Mouse (Mus musculus): ENCODE measurements around the gene Fyn. TPM values are rescaled to one million over a fixed set of nuclear protein-coding genes. Genes with fewer than 3 reads are reported as not detected.

Fyn gene
- polyA plus RNA-seq, 1 experiment from 2014 or later, result 85.0 TPM

DNA sequence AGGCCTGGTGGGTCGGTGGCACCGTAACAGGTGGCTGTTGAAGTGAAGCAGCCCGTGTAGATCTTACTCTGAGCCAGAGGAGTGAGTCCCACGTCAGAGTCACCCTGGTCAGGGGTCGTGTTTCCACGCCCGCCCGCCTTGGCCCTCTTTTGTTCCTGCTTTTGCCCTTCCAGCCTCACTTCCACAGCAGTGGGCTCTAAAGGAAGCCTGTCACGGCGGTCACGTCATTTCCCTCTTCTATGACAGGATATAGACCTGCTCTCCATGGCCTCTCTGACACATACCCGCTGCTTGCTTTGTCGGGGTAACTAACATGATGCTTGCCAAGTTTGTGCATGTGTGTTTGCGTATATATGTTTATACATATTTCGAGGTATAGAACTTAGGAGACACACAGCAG is 17.5 kb downstream of the Fyn start:
- H3K9ac ChIP-seq (ENCODE audit: low read length), result no peak overlapping the region
- H3K27ac ChIP-seq (ENCODE audit: low read depth, low read length), result 0 out of 2 replicates have a peak overlapping the region, but pooled peaks have one; percentile 2
- no peak overlapping the region for H3K4me3 ChIP-seq (ENCODE audit: low read depth, low read length)
- H3K4me2 ChIP-seq (ENCODE audit: low read length), result no peak overlapping the region
- DNase-seq (ENCODE audit: low spot score) (no peak), ATAC-seq (no peak)
- no peaks in the 10 kb centered on the region for H3K27me3 ChIP-seq (replicated peaks; ENCODE audit: control insufficient read depth, insufficient read depth, low read length)
- H3K9me3 ChIP-seq (replicated peaks; ENCODE audit: control insufficient read depth, low read length), result no peaks in the 10 kb centered on the region
- H3K36me3 ChIP-seq (ENCODE audit: control insufficient read depth, insufficient read depth, low read length), result peaks cover 4% of the 10 kb centered on the region; the same call in 1 of the 2 replicates
- peaks cover 23% of the 10 kb centered on the region for H3K4me1 ChIP-seq (ENCODE audit: control insufficient read depth, insufficient read depth, low read length)
- 59% methylated on average over 15 of the region's 15 CpGs for WGBS

- ATAC-seq (no peak; the same call in 1 of the 2 replicates), DNase-seq (ENCODE audit: low spot score) (peak; percentile 49)
- no peak overlapping the region for H3K4me3 ChIP-seq (ENCODE audit: low read depth, low read length)
- whole genome bisulfite sequencing, result 61% methylated on average over 5 of the region's 5 CpGs
- no peaks in the 10 kb centered on the region for H3K27me3 ChIP-seq (replicated peaks; ENCODE audit: control insufficient read depth, insufficient read depth, low read length)
- H3K4me1 ChIP-seq (ENCODE audit: control insufficient read depth, insufficient read depth, low read length), result peaks cover 23% of the 10 kb centered on the region
- no peak overlapping the region for H3K9ac ChIP-seq (ENCODE audit: low read length)
- H3K9me3 ChIP-seq (replicated peaks; ENCODE audit: control insufficient read depth, low read length), result no peaks in the 10 kb centered on the region
- no peak overlapping the region for H3K4me2 ChIP-seq (ENCODE audit: low read length)
- H3K36me3 ChIP-seq (ENCODE audit: control insufficient read depth, insufficient read depth, low read length), result peaks cover 9% of the 10 kb centered on the region; the same call in 1 of the 2 replicates
- no peak overlapping the region for H3K27ac ChIP-seq (ENCODE audit: low read depth, low read length)
Observed at GRCm38 (mm10) chr10:39387024-39387423, 18.4 kb downstream of the Fyn start.

DNA sequence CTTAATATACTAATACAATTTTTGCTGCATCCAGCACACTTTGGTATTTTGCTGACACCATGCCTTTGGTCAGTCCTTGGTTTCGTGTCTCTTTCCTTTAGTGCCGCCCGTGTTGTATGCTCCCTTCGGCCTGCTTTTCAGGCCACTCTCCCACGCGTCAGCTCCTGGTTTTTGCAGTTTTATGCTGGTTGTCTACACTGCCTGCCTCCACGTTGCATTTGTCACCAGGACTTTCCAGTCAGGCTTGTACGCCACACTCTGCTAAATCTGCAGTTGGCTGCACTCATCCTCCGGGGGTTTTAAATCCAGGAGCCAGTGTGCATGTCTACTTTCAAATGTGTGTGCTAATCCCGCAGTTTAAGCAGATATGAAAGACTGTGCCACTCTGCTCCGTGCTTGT is 18.9 kb downstream of the Fyn start:
- no peak for ATAC-seq
- Histone ChIP-seq H3K36me3 (ENCODE audit: control insufficient read depth, insufficient read depth, low read length) (peaks cover 9% of the 10 kb centered on the region; the same call in 1 of the 2 replicates), H3K4me1 (ENCODE audit: control insufficient read depth, insufficient read depth, low read length) (peaks cover 23% of the 10 kb centered on the region), H3K4me2 (ENCODE audit: low read length) (no peak overlapping the region), H3K9ac (ENCODE audit: low read length) (no peak overlapping the region), H3K27ac (ENCODE audit: low read depth, low read length) (0 out of 2 replicates have a peak overlapping the region, but pooled peaks have one; percentile 21), H3K4me3 (ENCODE audit: low read depth, low read length) (no peak overlapping the region), H3K27me3 (replicated peaks; ENCODE audit: control insufficient read depth, insufficient read depth, low read length) (no peaks in the 10 kb centered on the region), H3K9me3 (replicated peaks; ENCODE audit: control insufficient read depth, low read length) (no peaks in the 10 kb centered on the region)
- DNase-seq (ENCODE audit: low spot score), result no peak
- 88% methylated on average over 11 of the region's 11 CpGs for WGBS

DNA sequence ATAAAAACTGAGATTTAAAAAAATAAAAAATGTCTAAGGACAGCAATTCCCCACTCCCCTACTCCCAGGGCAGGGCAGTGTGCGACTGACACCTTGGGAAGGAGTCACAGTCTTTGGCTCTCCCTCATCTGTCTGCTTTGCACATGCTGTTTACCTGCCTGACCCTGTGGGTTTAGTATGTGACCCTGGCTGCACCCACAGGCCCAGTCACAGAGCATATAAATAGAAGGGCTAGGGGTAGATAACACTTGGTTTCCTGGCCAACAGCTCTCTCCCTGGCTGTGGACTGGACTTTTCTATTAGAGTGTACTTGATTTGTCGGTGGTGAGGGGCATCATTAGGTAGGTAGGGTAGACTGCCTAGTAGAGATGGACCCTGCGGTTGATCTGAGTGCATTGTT is 19.5 kb downstream of the Fyn start:
- Histone ChIP-seq H3K9ac (ENCODE audit: low read length) (no peak overlapping the region), H3K9me3 (replicated peaks; ENCODE audit: control insufficient read depth, low read length) (no peaks in the 10 kb centered on the region), H3K36me3 (ENCODE audit: control insufficient read depth, insufficient read depth, low read length) (peaks cover 9% of the 10 kb centered on the region; the same call in 1 of the 2 replicates), H3K4me3 (ENCODE audit: low read depth, low read length) (no peak overlapping the region), H3K4me1 (ENCODE audit: control insufficient read depth, insufficient read depth, low read length) (peaks cover 23% of the 10 kb centered on the region), H3K4me2 (ENCODE audit: low read length) (no peak overlapping the region), H3K27me3 (replicated peaks; ENCODE audit: control insufficient read depth, insufficient read depth, low read length) (no peaks in the 10 kb centered on the region), H3K27ac (ENCODE audit: low read depth, low read length) (no peak overlapping the region; the same call in 1 of the 2 replicates)
- DNase-seq (ENCODE audit: low spot score) (no peak), ATAC-seq (no peak)
- WGBS, result 91% methylated on average over 3 of the region's 3 CpGs

DNA sequence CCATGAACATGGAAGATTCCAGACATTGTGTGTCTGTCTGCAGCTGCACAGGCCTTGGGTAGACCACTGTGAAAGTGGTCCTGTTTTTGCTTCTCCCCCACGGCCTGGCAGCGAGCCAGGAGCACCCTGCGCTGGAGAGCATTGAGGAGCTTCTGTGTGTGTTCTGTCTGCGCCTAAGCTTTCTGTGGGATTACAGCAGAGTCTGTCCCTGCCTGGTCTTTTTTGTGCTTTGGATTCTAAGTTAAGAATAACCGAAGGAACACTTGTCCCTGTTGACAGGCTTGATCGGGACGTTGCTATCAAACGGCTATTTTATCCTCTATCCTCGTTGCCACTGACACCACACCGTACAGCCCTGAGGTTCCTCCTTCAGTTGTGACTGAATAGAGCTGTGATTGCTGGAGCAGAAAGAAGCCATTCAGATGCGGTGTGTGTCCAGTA is 20.8 kb downstream of the Fyn start:
- peak; percentile 13; the same call in 1 of the 2 replicates for ATAC-seq
- WGBS, result 57% methylated on average over 11 of the region's 11 CpGs
- peaks cover 23% of the 10 kb centered on the region for H3K4me1 ChIP-seq (ENCODE audit: control insufficient read depth, insufficient read depth, low read length)

GRCm38 (mm10) chr10:39390541-39390940 is 21.9 kb downstream of the Fyn start:
- no peak overlapping the region for H3K4me2 ChIP-seq (ENCODE audit: low read length)
- H3K4me1 ChIP-seq (ENCODE audit: control insufficient read depth, insufficient read depth, low read length), result peaks cover 20% of the 10 kb centered on the region
- ATAC-seq (no peak), DNase-seq (ENCODE audit: low spot score) (no peak)
- WGBS, result 91% methylated on average over 7 of the region's 7 CpGs
- H3K27ac ChIP-seq (ENCODE audit: low read depth, low read length), result no peak overlapping the region
- no peak overlapping the region for H3K9ac ChIP-seq (ENCODE audit: low read length)
- H3K27me3 ChIP-seq (replicated peaks; ENCODE audit: control insufficient read depth, insufficient read depth, low read length), result no peaks in the 10 kb centered on the region
- H3K9me3 ChIP-seq (replicated peaks; ENCODE audit: control insufficient read depth, low read length), result no peaks in the 10 kb centered on the region
- H3K4me3 ChIP-seq (ENCODE audit: low read depth, low read length), result no peak overlapping the region
- peaks cover 15% of the 10 kb centered on the region; the same call in 1 of the 2 replicates for H3K36me3 ChIP-seq (ENCODE audit: control insufficient read depth, insufficient read depth, low read length)

More for the DNA sequence above, 20.8 kb downstream of the Fyn start:
- H3K4me2 ChIP-seq (ENCODE audit: low read length), result no peak overlapping the region
- H3K9ac ChIP-seq (ENCODE audit: low read length), result peak overlapping the region; percentile 35; the same call in 1 of the 2 replicates
- H3K9me3 ChIP-seq (replicated peaks; ENCODE audit: control insufficient read depth, low read length), result no peaks in the 10 kb centered on the region
- H3K27me3 ChIP-seq (replicated peaks; ENCODE audit: control insufficient read depth, insufficient read depth, low read length), result no peaks in the 10 kb centered on the region
- no peak overlapping the region for H3K4me3 ChIP-seq (ENCODE audit: low read depth, low read length)
- peaks cover 9% of the 10 kb centered on the region; the same call in 1 of the 2 replicates for H3K36me3 ChIP-seq (ENCODE audit: control insufficient read depth, insufficient read depth, low read length)
- peak; percentile 53 for DNase-seq (ENCODE audit: low spot score)
- peak overlapping the region; percentile 44; the same call in 1 of the 2 replicates for H3K27ac ChIP-seq (ENCODE audit: low read depth, low read length)

DNA sequence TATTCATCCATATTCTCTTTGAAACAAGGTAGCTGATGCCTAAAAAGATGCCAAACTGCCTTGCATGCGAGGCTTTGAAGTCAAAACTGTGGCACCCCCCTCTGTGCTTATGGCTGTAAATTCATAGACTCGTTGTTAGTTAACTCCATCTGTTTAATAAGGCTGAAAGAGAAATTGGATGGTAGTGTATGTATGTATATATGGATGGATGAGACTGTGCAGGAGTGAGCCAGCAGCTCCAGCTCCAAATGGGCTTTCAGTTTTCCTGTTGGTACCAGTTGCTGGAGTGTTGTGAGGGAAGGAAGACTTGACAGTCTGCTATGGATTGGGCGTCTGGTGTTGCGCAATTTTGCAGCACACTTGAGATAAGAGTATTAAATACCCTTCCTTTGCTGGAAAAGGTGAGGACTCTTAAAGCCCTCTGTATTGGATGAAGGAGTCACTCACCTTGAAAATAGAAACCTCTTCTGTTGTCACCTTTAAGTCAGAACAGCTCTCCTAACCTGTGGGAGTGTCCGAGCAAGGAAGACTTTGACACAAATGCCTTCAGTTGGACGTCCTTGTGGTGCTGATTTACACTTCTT is 24.3 kb downstream of the Fyn start:
- Histone ChIP-seq H3K36me3 (ENCODE audit: control insufficient read depth, insufficient read depth, low read length) (peaks cover 27% of the 10 kb centered on the region; the same call in 1 of the 2 replicates), H3K4me3 (ENCODE audit: low read depth, low read length) (no peak overlapping the region), H3K4me2 (ENCODE audit: low read length) (no peak overlapping the region), H3K27me3 (replicated peaks; ENCODE audit: control insufficient read depth, insufficient read depth, low read length) (no peaks in the 10 kb centered on the region), H3K27ac (ENCODE audit: low read depth, low read length) (no peak overlapping the region), H3K9ac (ENCODE audit: low read length) (no peak overlapping the region), H3K9me3 (replicated peaks; ENCODE audit: control insufficient read depth, low read length) (no peaks in the 10 kb centered on the region), H3K4me1 (ENCODE audit: control insufficient read depth, insufficient read depth, low read length) (peaks cover 9% of the 10 kb centered on the region)
- WGBS, result 75% methylated on average over 6 of the region's 6 CpGs
- ATAC-seq, result peak; percentile 60; the same call in 1 of the 2 replicates
- DNase-seq (ENCODE audit: low spot score), result peak; percentile 55

DNA sequence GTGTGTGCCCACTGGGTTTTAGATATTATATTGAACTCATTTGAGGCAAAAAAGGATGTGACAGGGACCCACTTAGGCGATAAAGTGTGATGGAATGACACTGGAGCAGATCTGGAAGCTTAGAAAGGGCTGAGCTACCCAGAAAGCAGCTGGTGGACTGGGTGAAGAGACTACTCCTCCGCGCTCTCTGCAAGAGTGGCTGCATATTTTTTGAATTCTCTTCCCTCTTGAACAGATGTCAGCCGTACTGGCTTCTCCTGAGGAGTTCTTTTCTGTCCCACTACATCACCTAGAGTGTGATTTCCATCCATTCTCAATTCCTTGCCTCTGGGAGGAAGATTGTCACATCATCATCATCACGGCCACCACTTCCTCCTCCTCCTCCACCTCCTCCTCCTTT is 26.9 kb downstream of the Fyn start:
- Histone ChIP-seq H3K27ac (ENCODE audit: low read depth, low read length) (no peak overlapping the region), H3K4me2 (ENCODE audit: low read length) (no peak overlapping the region), H3K9ac (ENCODE audit: low read length) (no peak overlapping the region), H3K27me3 (replicated peaks; ENCODE audit: control insufficient read depth, insufficient read depth, low read length) (no peaks in the 10 kb centered on the region), H3K4me3 (ENCODE audit: low read depth, low read length) (no peak overlapping the region), H3K9me3 (replicated peaks; ENCODE audit: control insufficient read depth, low read length) (no peaks in the 10 kb centered on the region), H3K4me1 (ENCODE audit: control insufficient read depth, insufficient read depth, low read length) (no peaks in the 10 kb centered on the region), H3K36me3 (ENCODE audit: control insufficient read depth, insufficient read depth, low read length) (peaks cover 35% of the 10 kb centered on the region; the same call in 1 of the 2 replicates)
- DNase-seq (ENCODE audit: low spot score) (no peak), ATAC-seq (no peak)
- 94% methylated on average over 5 of the region's 5 CpGs for WGBS

DNA sequence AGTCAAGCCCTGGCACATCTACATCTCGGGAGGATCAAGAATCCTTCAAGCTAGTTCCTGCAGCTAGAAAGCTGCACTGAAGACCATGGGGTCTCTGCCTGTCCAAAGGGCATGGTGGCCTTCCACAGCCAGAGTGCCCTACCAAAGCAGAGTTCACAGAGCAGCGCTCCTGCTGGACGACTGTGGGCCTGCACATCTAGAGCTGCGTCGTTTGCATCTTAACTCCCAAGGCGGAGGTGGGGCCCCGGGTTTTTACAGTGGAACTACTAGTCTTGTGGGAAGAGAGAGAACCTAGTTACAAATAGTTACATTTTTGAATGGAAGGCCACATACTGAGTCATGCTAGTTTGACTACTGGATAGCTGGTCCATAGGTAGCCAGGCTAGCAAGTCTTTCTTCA is 30.3 kb downstream of the Fyn start:
- H3K9me3 ChIP-seq (replicated peaks; ENCODE audit: control insufficient read depth, low read length), result no peaks in the 10 kb centered on the region
- H3K36me3 ChIP-seq (ENCODE audit: control insufficient read depth, insufficient read depth, low read length), result peaks cover 29% of the 10 kb centered on the region; the same call in 1 of the 2 replicates
- no peak overlapping the region for H3K4me3 ChIP-seq (ENCODE audit: low read depth, low read length)
- ATAC-seq (no peak), DNase-seq (ENCODE audit: low spot score) (no peak)
- no peak overlapping the region for H3K4me2 ChIP-seq (ENCODE audit: low read length)
- no peak overlapping the region for H3K9ac ChIP-seq (ENCODE audit: low read length)
- WGBS, result 80% methylated on average over 7 of the region's 7 CpGs
- H3K27me3 ChIP-seq (replicated peaks; ENCODE audit: control insufficient read depth, insufficient read depth, low read length), result no peaks in the 10 kb centered on the region
- no peak overlapping the region for H3K27ac ChIP-seq (ENCODE audit: low read depth, low read length)
- H3K4me1 ChIP-seq (ENCODE audit: control insufficient read depth, insufficient read depth, low read length), result no peaks in the 10 kb centered on the region
